Mouse (Mus musculus) intestine, postnatal 0 days (tissue): Measurements from ENCODE around the gene Zfp213. TPM values are rescaled to one million over a fixed set of nuclear protein-coding genes. Genes with fewer than 3 reads are reported as not detected.
"Not testable (repeated sequence)": the region's sequence is repeated elsewhere in the genome, so short reads cannot be mapped to it uniquely, and the experiment has no call there.

Experiments used
- ATAC-seq: fragments of 200-750 bp; cut with Nextera tagmentation; 2 replicates; pipeline ENCODE4 v1.8.0; 2017; ENCODE audit warnings: mild to moderate bottlenecking, moderate TSS enrichment, moderate library complexity
- H3K27ac ChIP-seq: fragments of 300-500 bp; sonication (generic); 2 replicates; pipeline ENCODE4 v1.5.1; 2014; ENCODE audit warnings: mild to moderate bottlenecking, low read depth, low read length, moderate library complexity
- H3K27me3 ChIP-seq: fragments of 300-500 bp; sonication (generic); replicated peaks from 2 replicates; pipeline ENCODE4 v1.6.1; 2014; ENCODE audit warnings: low read length, mixed read lengths; ENCODE audit not compliant: control insufficient read depth, insufficient read depth
- H3K36me3 ChIP-seq: fragments of 300-500 bp; sonication (generic); 2 replicates; pipeline ENCODE4 v1.6.1; 2014; ENCODE audit warnings: mild to moderate bottlenecking, moderate library complexity; ENCODE audit not compliant: control insufficient read depth, insufficient read depth
- H3K4me1 ChIP-seq: fragments of 300-500 bp; sonication (generic); replicated peaks from 2 replicates; pipeline ENCODE4 v1.6.1; 2014; ENCODE audit warnings: antibody characterized with exemption, low read length, mixed read lengths; ENCODE audit not compliant: control insufficient read depth, insufficient read depth
- H3K4me2 ChIP-seq: fragments of 300-500 bp; sonication (generic); replicated peaks from 2 replicates; pipeline ENCODE4 v1.6.1; 2014; ENCODE audit warnings: low read depth, mild to moderate bottlenecking, moderate library complexity
- H3K4me3 ChIP-seq: fragments of 300-500 bp; sonication (generic); 2 replicates; pipeline ENCODE4 v1.5.1; 2014; ENCODE audit warnings: low read depth, low read length
- H3K9ac ChIP-seq: fragments of 300-500 bp; sonication (generic); 2 replicates; pipeline ENCODE4 v1.6.1; 2014; ENCODE audit warnings: mild to moderate bottlenecking, low read depth, low read length
- H3K9me3 ChIP-seq: fragments of 300-500 bp; sonication (generic); 2 replicates; pipeline ENCODE4 v1.6.1; 2016; ENCODE audit warnings: mixed run types; ENCODE audit not compliant: control insufficient read depth
- CTCF ChIP-seq: sonication (generic); IDR thresholded peaks from 2 replicates; pipeline ENCODE4 v1.5.1; 2016; ENCODE audit warnings: low read depth, mild to moderate bottlenecking, control low read depth, antibody characterized with exemption, moderate library complexity
- WGBS: fragments of 180-500 bp; shearing (Covaris S2); extraction: QIAGEN DNeasy Blood & Tissue Kit; methylation state at CpG from one replicate; pipeline ENCODE4 v1.1.7; 2014; 5-methylcytosine and 5-hydroxymethylcytosine counted together
- polyA plus RNA-seq: library from polyadenylated mRNA; unstranded; fragments of >200 nt; fragmentation: Nextera tagmentation; extraction: Ambion mirVana; gene quantifications from 2 replicates; pipeline ENCODE4 v1.2.1, GENCODE M21; 2015

Gene Zfp213
- polyA plus RNA-seq, 1 experiment from 2014 or later = 8.1 TPM

DNA sequence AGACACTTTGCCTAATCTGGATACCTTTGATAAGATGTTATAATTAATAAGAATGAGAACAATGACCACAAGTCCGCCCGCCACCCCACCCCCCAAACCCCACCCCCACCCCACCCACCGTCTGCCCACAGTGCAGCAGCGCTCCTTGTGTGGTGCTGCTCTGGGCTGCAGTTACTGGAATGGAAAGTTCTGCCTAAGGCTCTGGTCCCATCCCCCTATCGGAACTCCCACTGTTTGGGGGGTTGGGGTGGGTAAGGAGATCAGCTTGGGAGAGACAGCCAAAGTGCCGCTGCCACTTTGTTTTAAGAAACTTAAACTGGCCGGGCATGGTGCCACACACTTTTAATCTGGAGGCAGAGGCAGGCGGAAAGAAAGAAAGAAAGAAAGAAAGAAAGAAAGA is 39.0 kb upstream of the Zfp213 start:
- Histone ChIP-seq H3K4me1 (peaks cover 4% of the 10 kb centered on the region; the same call in 1 of the 2 replicates), H3K36me3 (no peaks in the 10 kb centered on the region)

DNA sequence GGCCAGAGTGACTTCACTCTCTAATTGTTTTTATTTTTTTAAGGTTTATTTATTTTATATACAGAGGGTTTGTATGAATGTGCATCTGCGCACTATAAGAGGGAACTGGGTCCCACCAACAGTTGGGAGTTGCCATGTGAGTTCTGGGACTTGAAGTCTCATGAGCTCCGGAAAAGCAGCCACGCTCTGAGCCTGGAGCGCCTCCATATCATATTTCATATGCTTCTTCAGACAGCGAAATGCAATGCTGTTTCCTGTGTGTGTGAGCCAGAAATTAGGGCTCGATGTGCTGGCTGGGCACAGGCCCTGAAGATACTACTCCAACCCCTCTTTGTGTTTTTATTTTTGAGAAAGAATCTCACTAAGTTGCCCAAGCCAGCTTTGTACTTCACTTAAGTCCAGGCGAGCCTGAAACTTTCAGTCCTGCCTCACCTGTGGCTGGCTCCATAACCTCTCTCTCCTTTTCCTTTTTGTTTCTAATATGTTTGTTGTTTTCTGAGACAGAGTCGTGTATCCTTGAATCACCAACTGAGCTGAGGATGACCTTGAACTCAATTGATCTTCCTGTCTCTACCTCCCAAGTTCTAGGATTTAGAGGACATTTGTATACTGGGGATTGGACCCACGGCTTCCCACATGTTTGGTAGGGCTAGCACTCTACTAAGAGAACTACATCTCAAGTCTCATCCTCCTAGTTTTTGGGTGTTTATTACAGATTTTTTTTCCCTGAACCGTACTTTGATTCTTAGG is 38.0 kb upstream of the Zfp213 start:
- Histone ChIP-seq H3K36me3 (no peaks in the 10 kb centered on the region), H3K9ac (no peak overlapping the region), H3K9me3 (no peaks in the 10 kb centered on the region), H3K27me3 (no peaks in the 10 kb centered on the region), H3K27ac (no peak overlapping the region), H3K4me3 (no peak overlapping the region), H3K4me1 (peaks cover 4% of the 10 kb centered on the region; the same call in 1 of the 2 replicates), H3K4me2 (no peak overlapping the region)
- TF ChIP-seq CTCF = no peak
- WGBS = 54% methylated on average over 10 of the region's 10 CpGs
- ATAC-seq = no peak

More for the DNA sequence above, 39.0 kb upstream of the Zfp213 start:
- no peaks in the 10 kb centered on the region for H3K9me3 ChIP-seq
- ATAC-seq = no peak
- H3K4me3 ChIP-seq = no peak overlapping the region
- no peak overlapping the region for H3K9ac ChIP-seq
- H3K27ac ChIP-seq = no peak overlapping the region
- no peak overlapping the region for H3K4me2 ChIP-seq
- no peak for TF ChIP-seq CTCF
- H3K27me3 ChIP-seq = no peaks in the 10 kb centered on the region
- WGBS = 58% methylated on average over 8 of the region's 8 CpGs

DNA sequence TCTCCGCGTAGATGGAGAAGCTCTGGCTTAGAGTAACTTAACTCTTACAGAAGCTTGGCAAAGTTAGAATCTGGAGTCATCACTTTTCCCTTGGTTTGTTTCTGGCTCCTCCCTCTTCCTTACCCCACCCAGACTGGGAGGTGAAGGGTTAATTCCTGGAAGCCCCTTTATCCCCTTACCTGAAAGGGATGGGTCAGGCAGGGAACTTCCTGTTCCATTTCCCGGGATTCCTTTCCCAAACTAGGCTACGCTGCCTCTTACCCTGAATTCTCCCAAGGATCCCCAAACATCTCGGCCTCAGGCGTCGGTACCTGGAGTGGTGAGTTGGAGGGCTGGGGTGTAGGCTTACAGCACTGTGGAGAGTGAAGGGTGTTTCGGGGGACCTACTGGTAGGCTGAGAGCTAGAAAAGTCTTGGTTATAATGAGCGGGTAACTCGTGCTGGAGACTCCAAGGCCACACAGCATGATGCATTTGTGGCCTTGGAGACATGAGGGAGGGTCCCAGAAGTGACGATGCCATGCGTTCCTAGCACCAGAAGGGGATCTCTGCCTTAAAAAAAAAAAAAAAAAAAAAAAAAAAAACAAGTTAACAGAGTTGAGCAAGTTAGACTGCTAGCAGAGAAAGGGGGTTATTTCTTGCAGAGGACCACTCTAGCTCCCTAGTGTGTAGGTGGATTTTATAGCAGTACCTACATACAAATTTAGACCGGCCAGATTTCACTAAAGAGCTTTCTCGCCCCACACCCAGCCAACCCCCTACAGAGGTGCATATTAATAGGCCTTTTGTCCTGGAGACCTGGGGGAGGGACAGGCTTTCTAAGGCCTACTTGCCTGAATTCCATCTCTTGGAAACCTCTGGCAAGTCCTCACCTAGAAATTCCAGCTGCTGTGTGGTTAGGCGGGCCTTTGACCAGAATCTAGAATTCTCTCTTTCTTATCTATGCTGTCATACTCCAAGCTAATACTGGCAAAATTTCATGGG is 36.9 kb upstream of the Zfp213 start, which contains the start of gene Zscan10:
Gene Zscan10 (plus strand): TSS at position 216 of the 982 bp plus-strand sequence.
- Histone ChIP-seq H3K4me3 (peak within 1 kb of the TSS; percentile 53), H3K36me3 (no peaks in the 10 kb centered on the region), H3K4me2 (peak within 1 kb of the TSS; percentile 86), H3K9ac (0 out of 2 replicates have a peak within 1 kb of the TSS, but pooled peaks have one; percentile 54), H3K9me3 (no peaks in the 10 kb centered on the region), H3K27ac (peak within 1 kb of the TSS; percentile 81; the same call in 1 of the 2 replicates), H3K27me3 (no peaks in the 10 kb centered on the region), H3K4me1 (peaks cover 4% of the 10 kb centered on the region; the same call in 1 of the 2 replicates)
- WGBS = 72% methylated on average over 15 of the region's 15 CpGs
- no peak for ATAC-seq
- TF ChIP-seq CTCF = no peak

DNA sequence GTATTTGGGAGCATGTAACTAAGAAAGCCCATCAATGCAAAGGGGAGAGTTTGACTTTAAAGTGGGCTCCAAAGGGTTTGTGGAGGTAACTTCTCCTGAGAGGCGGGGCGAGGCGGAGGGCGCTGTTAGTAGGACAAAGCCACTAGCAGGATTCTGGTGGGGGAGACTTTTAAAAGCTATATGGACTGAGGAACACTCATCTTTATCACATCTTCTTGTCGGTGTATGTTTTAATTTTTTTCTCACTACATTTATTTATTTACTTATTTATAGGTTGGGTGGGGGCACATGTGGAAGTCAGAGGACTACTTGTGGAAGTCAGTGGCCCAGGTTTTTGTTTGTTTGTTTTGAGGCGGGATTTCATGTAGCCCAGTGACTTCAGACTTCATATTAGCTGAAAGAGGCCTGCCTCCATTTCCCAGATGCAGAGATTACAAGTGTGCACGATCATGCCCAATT is 35.6 kb upstream of the Zfp213 start:
- no peak for ATAC-seq
- Histone ChIP-seq H3K27ac (peak overlapping the region; percentile 81), H3K9me3 (no peaks in the 10 kb centered on the region), H3K36me3 (no peaks in the 10 kb centered on the region), H3K4me1 (peaks cover 4% of the 10 kb centered on the region; the same call in 1 of the 2 replicates), H3K9ac (peak overlapping the region; percentile 54), H3K4me2 (peak overlapping the region; percentile 86), H3K27me3 (no peaks in the 10 kb centered on the region), H3K4me3 (peak overlapping the region; percentile 53)
- TF ChIP-seq CTCF = no peak
- WGBS = 20% methylated on average over 7 of the region's 7 CpGs

DNA sequence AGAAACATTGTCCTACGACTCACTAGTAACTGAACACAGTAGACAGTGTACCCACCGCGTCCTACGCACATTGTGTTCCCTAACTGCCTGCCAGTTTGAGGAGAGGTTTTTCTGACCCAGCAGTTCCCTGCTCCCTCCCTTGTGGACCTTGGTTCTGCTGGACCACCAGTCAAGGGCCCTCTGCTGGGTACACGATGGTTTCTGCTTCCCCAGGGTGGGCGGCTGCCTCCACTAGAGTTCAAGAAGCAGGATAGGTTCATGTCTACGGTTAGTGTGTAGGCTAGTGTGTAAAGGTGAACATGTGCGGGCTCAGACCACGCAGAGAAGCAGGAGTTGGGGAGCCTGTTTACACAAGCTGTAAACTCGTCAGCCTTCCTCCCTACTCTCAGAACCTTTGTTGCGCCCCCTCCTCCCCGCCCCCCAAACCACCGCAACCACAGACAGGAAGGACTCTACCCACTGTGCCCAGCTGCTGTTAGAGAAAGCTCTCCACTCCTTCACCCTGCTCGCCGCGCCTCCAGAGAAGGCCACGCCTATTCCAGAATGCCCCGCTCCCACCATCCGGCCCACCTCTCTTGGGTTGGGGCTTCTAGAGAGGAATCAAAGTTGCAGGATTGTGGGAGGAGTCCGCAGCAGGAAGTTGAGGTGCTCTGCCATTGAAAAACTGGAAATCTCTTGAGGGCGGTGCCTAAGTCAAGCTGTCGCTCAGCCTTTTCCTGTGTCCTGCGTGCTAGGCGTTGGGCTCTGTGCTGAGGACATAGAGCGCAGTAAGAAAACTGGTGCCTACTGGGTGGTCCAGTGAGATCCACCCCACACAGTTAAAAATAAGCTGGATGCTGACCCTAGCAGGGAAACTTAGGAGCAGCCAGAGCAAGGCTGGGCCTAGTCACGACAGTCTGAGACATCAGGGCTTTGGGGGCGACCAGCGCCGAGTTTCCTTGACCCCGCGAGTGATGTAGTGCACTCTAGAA is 34.8 kb upstream of the Zfp213 start, which contains the start of gene Zfp13:
Gene Zfp13 (minus strand): TSS at position 906 of the 971 bp plus-strand sequence.
- Histone ChIP-seq H3K27me3 (no peaks in the 10 kb centered on the region), H3K9me3 (no peaks in the 10 kb centered on the region), H3K4me1 (peaks cover 4% of the 10 kb centered on the region; the same call in 1 of the 2 replicates), H3K4me3 (peak within 1 kb of the TSS; percentile 53), H3K36me3 (no peaks in the 10 kb centered on the region), H3K27ac (peak within 1 kb of the TSS; percentile 81), H3K9ac (peak within 1 kb of the TSS; percentile 54), H3K4me2 (peak within 1 kb of the TSS; percentile 86)
- 3% methylated on average over 31 of the region's 31 CpGs for WGBS
- TF ChIP-seq CTCF = no peak
- ATAC-seq = peak; percentile 97

DNA sequence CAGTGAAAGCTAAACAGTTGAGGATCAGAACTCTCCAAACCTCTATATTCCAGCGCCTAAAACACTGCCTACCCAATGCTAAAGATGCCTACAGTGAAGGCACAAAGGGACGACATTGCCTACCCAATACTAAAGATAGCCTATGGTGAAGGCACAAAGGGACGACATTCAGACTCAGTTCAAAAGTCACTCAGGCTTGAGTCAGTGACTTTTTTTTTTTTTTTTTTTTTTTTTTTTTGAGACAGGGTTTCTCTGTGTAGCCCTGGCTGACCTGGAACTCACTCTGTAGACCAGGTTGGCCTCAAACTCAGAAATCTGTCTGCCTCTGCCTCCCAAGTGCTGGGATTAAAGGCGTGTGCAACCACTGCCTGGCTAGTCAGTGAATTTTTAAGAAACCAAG is 31.1 kb upstream of the Zfp213 start:
- ATAC-seq, H3K4me1 ChIP-seq, H3K9ac ChIP-seq, H3K36me3 ChIP-seq, H3K27me3 ChIP-seq, H3K4me2 ChIP-seq, H3K27ac ChIP-seq, H3K9me3 ChIP-seq, H3K4me3 ChIP-seq: not testable (repeated sequence)
- 77% methylated on average over 4 of the region's 4 CpGs for WGBS
